Mouse (Mus musculus) ES-CJ7 (cell line): ENCODE data around the gene Rassf8.

ENCODE experiments used
- DNase-seq: peaks from one replicate; pipeline ENCODE4 v3.0.0; 2011; ENCODE audit warnings: low read depth, low spot score

The Rassf8 gene

DNA sequence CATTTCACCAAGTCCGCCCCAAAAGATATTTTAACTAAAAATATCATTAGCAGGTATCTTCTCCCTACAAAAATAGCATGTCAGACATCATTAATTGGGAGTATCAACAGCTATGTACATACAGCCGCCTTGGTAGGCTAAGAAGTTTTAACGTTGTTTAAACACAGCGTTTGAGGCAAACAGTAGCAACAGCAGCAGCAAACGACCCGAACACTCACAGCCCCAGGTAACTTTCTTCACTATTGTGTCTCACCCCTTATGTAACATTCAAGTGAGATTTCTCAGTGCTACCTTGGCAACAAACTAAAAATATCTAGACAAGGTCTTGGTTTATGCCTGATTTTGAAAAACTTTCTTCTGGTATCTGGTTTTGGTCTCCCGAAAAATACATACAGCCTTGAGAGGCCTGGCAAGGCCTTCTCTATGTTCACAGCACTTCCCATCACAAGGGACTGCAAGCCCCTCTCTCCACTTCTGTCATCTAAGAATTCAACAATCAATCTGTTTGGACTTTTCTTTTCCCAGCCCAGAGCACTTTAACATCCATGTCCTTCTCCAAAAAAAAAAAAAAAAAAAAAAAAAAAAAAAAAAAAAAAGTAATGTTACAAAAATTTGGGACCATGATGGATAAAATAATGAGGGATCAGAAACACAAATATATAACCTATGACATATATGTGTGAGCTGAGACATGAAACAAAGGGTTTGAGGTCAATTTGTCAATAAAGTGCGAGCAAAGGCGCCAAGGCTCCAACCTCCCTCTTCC, 115.1 kb downstream of the Rassf8 start:
- no peak for DNase-seq

- no peak for DNase-seq
Measured at GRCm38 (mm10) chr6:145862321-145862720, 115.8 kb downstream of the Rassf8 start.

GRCm38 (mm10) chr6:145862739-145863064, 116.2 kb downstream of the Rassf8 start:
- DNase-seq = peak; percentile 24

- peak; percentile 73 for DNase-seq
Measured at GRCm38 (mm10) chr6:145863065-145863971, 116.8 kb downstream of the Rassf8 start.

- DNase-seq = peak; percentile 21
Measured at GRCm38 (mm10) chr6:145864171-145864570, 117.6 kb downstream of the Rassf8 start.

DNA sequence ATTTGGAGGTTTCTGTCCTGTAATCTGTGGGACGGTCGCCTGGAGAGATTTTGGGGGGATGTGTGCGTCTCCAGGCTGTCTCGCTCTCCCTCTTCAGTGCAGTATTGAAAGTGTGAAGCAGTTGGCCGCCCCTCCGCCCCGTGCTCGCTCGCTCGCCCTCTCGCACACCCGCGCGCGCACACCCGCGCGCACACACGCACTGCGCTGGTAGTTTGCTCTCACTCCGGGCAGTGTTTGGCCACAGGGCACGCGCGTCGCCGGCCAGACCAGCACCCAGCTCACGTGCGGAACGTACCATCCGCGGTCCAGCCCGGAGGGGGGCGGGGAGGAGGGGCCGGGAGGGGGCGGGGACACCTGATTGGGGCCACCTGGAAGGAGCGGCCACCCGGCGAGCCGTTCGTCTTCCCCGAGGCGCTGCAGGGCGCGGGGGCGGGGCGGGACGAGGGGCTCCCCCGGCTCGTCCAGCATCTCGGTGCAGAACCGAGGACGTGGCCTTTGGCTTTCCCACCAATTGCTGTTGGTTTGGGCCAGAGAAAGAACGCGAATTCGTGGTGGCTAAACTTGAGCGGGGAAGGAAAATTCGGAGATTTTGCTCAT, 118.8 kb downstream of the Rassf8 start, which contains the start of gene Bhlhe41:
Gene Bhlhe41 (minus strand): TSS at position 270 of the 597 bp plus-strand sequence.
- peak; percentile 75 for DNase-seq

DNA sequence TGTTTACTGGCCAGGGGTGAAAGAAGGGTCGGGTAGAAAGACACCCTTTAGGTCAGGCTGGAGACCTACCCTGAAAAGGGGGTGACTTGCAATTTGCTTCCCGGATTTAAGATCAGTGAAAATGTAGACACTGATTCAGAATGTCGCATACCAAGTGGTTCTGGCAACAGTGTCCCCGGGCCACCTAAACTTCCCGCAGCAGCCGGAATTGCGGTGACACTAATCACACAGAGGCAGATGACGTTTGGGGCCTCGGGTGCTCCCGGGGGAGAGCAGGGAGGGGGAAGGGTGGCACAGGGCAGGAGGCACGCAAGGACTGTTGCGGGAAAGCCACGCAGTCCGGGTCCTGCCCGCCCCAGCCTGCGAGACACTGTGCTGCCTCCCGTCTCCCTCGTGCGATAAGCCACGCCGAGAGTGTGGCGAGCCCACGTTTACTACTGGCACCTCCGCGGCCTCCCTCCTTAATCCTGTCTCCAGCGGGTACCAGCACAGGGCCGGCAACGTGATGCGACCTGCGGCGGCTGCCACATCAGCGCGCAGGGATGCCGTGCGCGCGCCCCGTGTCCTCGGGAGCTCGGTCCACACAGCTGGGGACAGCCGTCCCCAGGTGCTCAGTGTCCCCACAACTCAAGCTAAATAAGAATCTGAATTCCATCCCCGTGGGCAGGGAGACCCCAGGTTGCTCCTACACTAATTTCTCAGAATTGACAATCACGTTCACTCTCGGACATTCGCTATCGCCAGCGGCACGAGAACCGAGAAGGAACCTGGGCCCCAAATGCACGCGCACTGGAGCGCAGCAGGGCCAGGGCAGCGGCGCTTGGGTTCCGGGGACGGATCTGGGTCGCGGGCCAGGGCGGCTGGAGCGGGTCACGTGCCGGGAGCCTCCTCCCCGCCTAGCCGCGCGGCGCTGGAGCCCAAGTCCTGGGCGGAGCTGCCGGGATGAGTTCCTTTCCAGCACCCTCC, 119.6 kb downstream of the Rassf8 start:
- peak; percentile 63 for DNase-seq

DNA sequence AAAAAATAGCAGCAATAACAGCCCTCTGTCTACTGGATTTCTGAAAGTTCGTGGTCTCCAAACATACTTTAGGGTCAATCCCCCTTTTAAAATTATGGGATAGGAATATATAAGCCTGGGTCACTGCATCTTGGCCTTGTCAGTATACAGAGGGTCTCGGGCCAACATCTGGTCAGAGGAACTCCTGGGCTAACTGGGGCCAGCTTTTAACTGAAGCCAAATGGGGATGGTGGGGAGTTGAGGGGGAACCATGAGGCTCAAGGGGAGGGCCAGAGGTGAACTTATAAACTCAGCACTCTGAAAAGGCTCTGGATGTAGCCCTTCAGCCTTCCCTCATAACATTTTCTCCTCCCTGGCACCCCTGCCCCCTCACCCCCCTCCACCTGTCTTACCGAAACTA, 120.6 kb downstream of the Rassf8 start:
- DNase-seq = no peak
